Mouse (Mus musculus) ES-E14 (cell line): ENCODE measurements around the gene Uchl1. TPM values are rescaled to one million over a fixed set of nuclear protein-coding genes. Genes with fewer than 3 reads are reported as not detected.

ENCODE experiments used
- DNase-seq: peaks from one replicate; pipeline ENCODE4 v3.0.0-alpha.2; 2013; ENCODE audit warnings: low read depth, low spot score
- H3K27ac ChIP-seq: 2 replicates; pipeline ENCODE4 v1.5.1; 2012; ENCODE audit warnings: low read depth, mild to moderate bottlenecking, low read length, moderate library complexity, mixed read lengths; ENCODE audit not compliant: poor library complexity, insufficient read depth, severe bottlenecking
- H3K36me3 ChIP-seq: 2 replicates; pipeline ENCODE4 v1.6.1; 2012; ENCODE audit warnings: mild to moderate bottlenecking, low read length, moderate library complexity, mixed read lengths; ENCODE audit not compliant: control insufficient read depth, poor library complexity, insufficient read depth, severe bottlenecking
- H3K4me1 ChIP-seq, 2 experiments: fragments of 150-350 bp in 1 of 2; sonication (generic) in 1 of 2; 2 replicates each; pipeline ENCODE4 v1.6.1; 2012; ENCODE audit warnings: low read length in 2 of 2, mild to moderate bottlenecking in 1 of 2, mixed read lengths in 1 of 2; ENCODE audit not compliant: control insufficient read depth in 2 of 2, insufficient read depth in 2 of 2, poor library complexity in 1 of 2
- H3K4me3 ChIP-seq, 2 experiments: fragments of 150-350 bp in 1 of 2; sonication (generic) in 1 of 2; 2 replicates each; pipeline ENCODE4 v1.5.1; 2012; ENCODE audit warnings: low read length in 2 of 2, low read depth in 1 of 2, mild to moderate bottlenecking in 1 of 2, mixed read lengths in 1 of 2; ENCODE audit not compliant: insufficient read depth in 1 of 2, poor library complexity in 1 of 2, severe bottlenecking in 1 of 2
- H3K9ac ChIP-seq: 2 replicates; pipeline ENCODE4 v1.6.1; 2012; ENCODE audit warnings: low read depth, mild to moderate bottlenecking, low read length, mixed read lengths; ENCODE audit not compliant: poor library complexity, insufficient read depth, severe bottlenecking
- H3K9me3 ChIP-seq: fragments of 150-350 bp; sonication (generic); 2 replicates; pipeline ENCODE4 v1.6.1; 2012; ENCODE audit warnings: low read depth, mild to moderate bottlenecking, low read length; ENCODE audit not compliant: control insufficient read depth, insufficient read depth
- CHD2 ChIP-seq: IDR thresholded peaks from 2 replicates; pipeline ENCODE4 v1.6.1; 2014; ENCODE audit warnings: mild to moderate bottlenecking, low read depth, low read length, inconsistent platforms
- HCFC1 ChIP-seq: IDR thresholded peaks from 2 replicates; pipeline ENCODE4 v1.6.1; 2012; ENCODE audit warnings: low read length, inconsistent platforms, borderline replicate concordance; ENCODE audit not compliant: insufficient read depth
- MAFK ChIP-seq: IDR thresholded peaks from 2 replicates; pipeline ENCODE4 v1.6.1; 2014; ENCODE audit warnings: mild to moderate bottlenecking, low read depth, low read length, inconsistent platforms; ENCODE audit not compliant: insufficient read depth
- ZC3H11A ChIP-seq: IDR thresholded peaks from 2 replicates; pipeline ENCODE4 v1.6.1; 2012; ENCODE audit warnings: low read depth, mild to moderate bottlenecking, inconsistent platforms, low read length, borderline replicate concordance
- ZNF384 ChIP-seq: IDR thresholded peaks from 2 replicates; pipeline ENCODE4 v1.6.1; 2012; ENCODE audit warnings: low read depth, low read length, inconsistent platforms
- in situ Hi-C, 2 experiments: fragments of 600-800 bp; cut with MboI; formaldehyde crosslinking; loops; one replicate each; pipeline ENCODE4 v1.15.1; 2025; ENCODE audit warnings: low sequenced_read_pairs in 2 of 2, inconsistent platforms in 1 of 2; ENCODE audit not compliant: unreplicated experiment in 2 of 2
- total RNA-seq: library from RNA; depleted of rRNA; stranded (reverse); fragments of 300-350 nt; gene quantifications from 2 replicates; pipeline ENCODE4 v1.2.3, GENCODE M21; 2012

Uchl1 gene
- total RNA-seq, 1 experiment: 190 TPM

DNA sequence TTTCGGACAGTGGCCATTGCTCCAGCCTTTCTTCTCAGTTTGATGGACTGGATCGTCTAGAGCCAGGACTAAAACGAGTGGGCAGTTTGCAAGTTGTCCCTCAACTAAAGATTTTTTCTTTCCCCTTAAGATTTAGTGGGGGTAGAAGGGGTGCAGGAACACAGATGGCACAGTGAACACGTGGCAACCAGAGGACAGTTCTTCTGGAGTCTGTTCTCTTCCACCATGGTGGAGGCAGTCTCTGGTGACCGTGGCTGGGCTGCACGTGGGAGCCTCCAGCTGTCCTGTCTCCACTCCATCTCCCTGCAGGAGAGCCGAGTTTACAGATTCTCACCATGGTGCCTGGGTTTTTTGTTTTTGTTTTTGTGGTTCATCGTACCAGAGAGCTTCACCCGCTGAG is 11.8 kb downstream of the Uchl1 start:
- H3K9me3 ChIP-seq: no peaks in the 10 kb centered on the region
- no peak for DNase-seq
- peaks cover 0 to 4% of the 10 kb centered on the region in 2 experiments; a peak in 1 of 4 replicates for H3K4me1 ChIP-seq
- H3K4me3 ChIP-seq: no peak overlapping the region
- H3K9ac ChIP-seq: no peak overlapping the region
- TF ChIP-seq HCFC1 (no peak), ZC3H11A (no peak), MAFK (no peak), CHD2 (no peak), ZNF384 (no peak)
- in situ Hi-C loops: loop anchor here in 1 of 2 experiments (25.0 kb wide), 1 partner anchor 550 kb away; no protein-coding TSS in a partner anchor
- H3K36me3 ChIP-seq: peaks cover 35% of the 10 kb centered on the region
- H3K27ac ChIP-seq: no peak overlapping the region

DNA sequence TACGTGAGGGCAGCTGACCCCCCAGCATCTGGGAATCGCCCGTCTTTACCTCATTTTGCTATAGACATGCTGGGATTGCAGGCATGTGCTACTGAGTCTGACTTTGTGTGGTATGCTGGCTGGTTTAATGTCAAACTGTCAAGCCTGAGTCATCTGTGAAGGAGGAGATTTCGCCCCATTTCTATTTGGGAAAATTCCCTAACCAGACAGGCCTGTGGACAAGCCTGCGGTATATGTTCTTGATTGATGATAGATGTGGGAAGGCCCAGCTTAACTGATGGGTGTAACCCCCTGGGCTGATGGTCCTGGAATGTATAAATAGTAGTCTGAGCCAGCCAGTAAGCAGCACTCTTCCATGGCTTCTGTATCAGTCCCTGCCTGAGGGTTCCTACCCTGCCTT is 12.4 kb downstream of the Uchl1 start:
- H3K27ac ChIP-seq: no peak overlapping the region
- no peaks in the 10 kb centered on the region for H3K9me3 ChIP-seq
- H3K4me3 ChIP-seq: no peak overlapping the region
- H3K36me3 ChIP-seq: peaks cover 33% of the 10 kb centered on the region
- DNase-seq: no peak
- H3K9ac ChIP-seq: no peak overlapping the region
- no peak for TF ChIP-seq HCFC1
- no peak for TF ChIP-seq CHD2
- TF ChIP-seq ZNF384: no peak
- no peak for TF ChIP-seq ZC3H11A
- no peak for TF ChIP-seq MAFK
- in situ Hi-C loops: loop anchor here in 1 of 2 experiments (25.0 kb wide), 1 partner anchor 549 kb away; no protein-coding TSS in a partner anchor
- H3K4me1 ChIP-seq: peaks cover 0 to 4% of the 10 kb centered on the region in 2 experiments; a peak in 1 of 4 replicates

GRCm38 (mm10) chr5:66689796-66690195 is 13.9 kb downstream of the Uchl1 start:
- H3K9me3 ChIP-seq: no peaks in the 10 kb centered on the region
- TF ChIP-seq ZC3H11A: no peak
- no peak for TF ChIP-seq MAFK
- TF ChIP-seq CHD2: no peak
- no peak for TF ChIP-seq ZNF384
- TF ChIP-seq HCFC1: no peak
- in situ Hi-C loops: loop anchor here in 1 of 2 experiments (10.0 to 25.0 kb wide), 2 partner anchors 305 to 548 kb away; no protein-coding TSS in a partner anchor
- H3K36me3 ChIP-seq: peaks cover 19% of the 10 kb centered on the region
- no peak overlapping the region; the same call in 1 of the 2 replicates for H3K27ac ChIP-seq
- peak overlapping the region; percentile 73; the same call in 1 of the 2 replicates for H3K9ac ChIP-seq
- peak overlapping the region; percentile 70 for H3K4me3 ChIP-seq
- H3K4me1 ChIP-seq: peaks cover 0 to 4% of the 10 kb centered on the region in 2 experiments; a peak in 1 of 4 replicates
- DNase-seq: no peak

- H3K9me3 ChIP-seq: no peaks in the 10 kb centered on the region
- no peak overlapping the region for H3K27ac ChIP-seq
- H3K36me3 ChIP-seq: no peaks in the 10 kb centered on the region; the same call in 1 of the 2 replicates
- H3K4me3 ChIP-seq: no peak overlapping the region
- H3K9ac ChIP-seq: no peak overlapping the region
- TF ChIP-seq ZNF384 (no peak), HCFC1 (no peak), MAFK (no peak), ZC3H11A (no peak), CHD2 (no peak)
- in situ Hi-C loops: loop anchor here in 1 of 2 experiments (10.0 to 25.0 kb wide), 2 partner anchors 302 to 544 kb away; no protein-coding TSS in a partner anchor
- no peak for DNase-seq
- peaks cover 0 to 4% of the 10 kb centered on the region in 2 experiments; a peak in 1 of 4 replicates for H3K4me1 ChIP-seq
These were observed 17.3 kb downstream of the Uchl1 start for GRCm38 (mm10) chr5:66693231-66693630.

GRCm38 (mm10) chr5:66697119-66697518 is 21.2 kb downstream of the Uchl1 start:
- in situ Hi-C loops: loop anchor here in 1 of 2 experiments (10.0 to 25.0 kb wide), 2 partner anchors 298 to 540 kb away; no protein-coding TSS in a partner anchor
- Histone ChIP-seq H3K9me3 (no peaks in the 10 kb centered on the region), H3K27ac (no peak overlapping the region), H3K4me3 (no peak overlapping the region), H3K4me1 (no peaks in the 10 kb centered on the region), H3K36me3 (no peaks in the 10 kb centered on the region), H3K9ac (no peak overlapping the region)
- DNase-seq: no peak
- TF ChIP-seq ZC3H11A (peak; percentile 69), MAFK (no peak), CHD2 (no peak), ZNF384 (no peak), HCFC1 (no peak)
